Mouse (Mus musculus): ENCODE results near the gene Defb43.

The Defb43 gene

GRCm38 (mm10) chr14:63011471-63011870 is at the start of gene Defb43:
Gene Defb43, plus strand, starts transcription at chr14:63011771.
- no peak for DNase-seq (ENCODE audit: low read depth, low spot score)

DNA sequence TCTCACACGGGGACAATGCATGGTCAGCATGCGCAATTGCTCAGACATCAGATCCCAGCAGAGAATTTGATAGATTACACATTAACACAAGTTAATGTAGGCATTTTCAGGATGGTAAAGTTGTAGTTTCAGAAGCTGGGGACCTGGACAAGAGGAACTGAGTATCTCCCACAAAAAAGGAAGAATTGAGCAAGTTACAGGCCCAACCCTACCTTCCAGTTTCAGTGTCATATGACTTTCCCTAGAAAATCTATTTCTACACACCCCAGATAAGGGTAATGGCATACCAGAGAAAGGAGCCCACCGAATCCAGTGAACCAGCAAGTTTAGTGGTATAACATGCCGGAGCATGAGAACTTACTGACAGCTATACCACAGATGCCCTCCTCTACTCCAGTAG is 47.9 kb upstream of the Defb43 start:
- no peak for DNase-seq (ENCODE audit: low read depth, low spot score)

DNA sequence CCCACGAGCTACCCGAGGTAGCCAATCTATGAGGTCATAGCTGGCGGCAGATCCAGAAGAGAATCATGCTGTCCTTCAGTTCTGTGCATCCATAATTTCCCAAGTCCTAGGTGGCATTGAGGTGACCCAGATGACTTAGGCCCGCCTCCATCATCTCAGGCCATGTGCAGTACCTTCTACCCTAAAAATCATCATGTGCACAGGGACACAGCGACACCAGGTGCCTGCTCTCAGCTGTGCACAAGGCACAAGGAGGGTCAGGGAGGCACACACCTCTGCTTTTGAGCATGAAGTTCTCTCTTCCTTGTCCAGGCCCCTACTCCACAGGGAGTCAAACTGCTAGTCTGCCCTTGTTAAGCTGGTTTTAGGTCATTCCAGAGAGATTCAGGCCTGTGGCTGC is 46.2 kb upstream of the Defb43 start:
- no peak for DNase-seq (ENCODE audit: low read depth, low spot score)

- DNase-seq (ENCODE audit: low read depth, low spot score), result no peak
Measured at GRCm38 (mm10) chr14:62965811-62966520, 45.6 kb upstream of the Defb43 start.

- peak; percentile 42 for DNase-seq (ENCODE audit: low read depth, low spot score)
Measured at GRCm38 (mm10) chr14:62975046-62975445, 36.5 kb upstream of the Defb43 start.

GRCm38 (mm10) chr14:62979815-62980214 is 31.8 kb upstream of the Defb43 start:
- DNase-seq (ENCODE audit: low read depth, low spot score), result no peak

GRCm38 (mm10) chr14:62984410-62984809 is 27.2 kb upstream of the Defb43 start, which contains the start of gene Defb48:
Gene Defb48, minus strand, starts transcription at chr14:62984510.
- no peak for DNase-seq (ENCODE audit: low read depth, low spot score)

GRCm38 (mm10) chr14:62991271-62991670 is 20.3 kb upstream of the Defb43 start:
- DNase-seq (ENCODE audit: low read depth, low spot score), result no peak

DNA sequence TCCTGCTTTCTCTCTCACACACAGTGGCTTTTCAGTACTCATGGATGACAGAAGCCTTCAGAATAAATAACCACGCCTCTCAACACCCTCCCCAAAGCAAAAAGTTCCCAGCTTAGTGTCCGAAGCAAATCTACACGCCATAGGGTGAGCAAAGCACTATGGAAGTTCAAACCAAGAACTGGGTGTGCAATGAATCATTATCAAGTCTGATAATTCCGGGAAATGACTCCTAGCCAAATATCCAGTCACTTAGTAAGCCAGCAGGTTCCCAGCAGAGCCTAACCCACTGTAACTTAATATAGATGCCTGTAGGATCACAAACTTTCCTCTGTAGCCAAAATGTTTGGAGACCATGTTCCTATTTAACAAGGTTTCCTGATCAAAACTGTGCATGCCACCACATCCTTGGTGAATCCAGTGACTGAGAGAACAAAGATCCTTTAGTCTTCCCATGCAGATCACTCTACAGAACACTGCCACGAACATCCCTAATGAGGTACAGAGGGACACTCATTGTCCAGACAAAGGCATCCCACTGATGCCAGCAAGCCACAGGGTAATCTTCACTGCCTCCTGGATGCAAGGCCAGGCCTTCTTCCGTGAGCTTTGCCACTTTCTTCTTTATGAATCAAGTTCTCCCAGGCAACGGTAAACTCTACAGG is 19.6 kb upstream of the Defb43 start:
- no peak for DNase-seq (ENCODE audit: low read depth, low spot score)

- DNase-seq (ENCODE audit: low read depth, low spot score), result no peak
Measured at GRCm38 (mm10) chr14:62997777-62998176, 13.8 kb upstream of the Defb43 start, which contains the start of gene Defb47. Gene Defb47, plus strand, starts transcription at chr14:62998077.

- DNase-seq (ENCODE audit: low read depth, low spot score), result no peak
Measured at GRCm38 (mm10) chr14:62998977-62999376, 12.6 kb upstream of the Defb43 start.

DNA sequence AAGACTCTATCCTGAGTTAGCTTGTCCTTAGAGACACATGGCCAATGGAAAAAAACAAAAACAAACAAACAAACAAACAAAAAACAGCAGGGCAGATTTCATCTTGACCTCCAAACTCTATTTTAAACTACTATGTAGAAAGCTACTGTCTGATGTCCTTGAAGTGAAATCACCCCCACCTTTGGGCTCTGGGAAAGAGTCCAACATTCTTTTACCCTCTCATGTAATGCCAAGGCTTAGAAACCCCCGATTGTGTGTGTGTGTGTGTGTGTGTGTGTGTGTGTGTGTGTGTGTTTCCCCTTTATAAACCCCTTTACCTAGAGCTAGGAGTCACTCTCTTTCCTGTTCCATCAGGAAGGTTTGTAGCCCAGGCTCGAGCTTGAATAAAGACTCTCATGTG is 9.0 kb upstream of the Defb43 start:
- DNase-seq (ENCODE audit: low read depth, low spot score), result no peak

GRCm38 (mm10) chr14:63013082-63013481 is 1.5 kb downstream of the Defb43 start:
- DNase-seq (ENCODE audit: low read depth, low spot score), result no peak

DNA sequence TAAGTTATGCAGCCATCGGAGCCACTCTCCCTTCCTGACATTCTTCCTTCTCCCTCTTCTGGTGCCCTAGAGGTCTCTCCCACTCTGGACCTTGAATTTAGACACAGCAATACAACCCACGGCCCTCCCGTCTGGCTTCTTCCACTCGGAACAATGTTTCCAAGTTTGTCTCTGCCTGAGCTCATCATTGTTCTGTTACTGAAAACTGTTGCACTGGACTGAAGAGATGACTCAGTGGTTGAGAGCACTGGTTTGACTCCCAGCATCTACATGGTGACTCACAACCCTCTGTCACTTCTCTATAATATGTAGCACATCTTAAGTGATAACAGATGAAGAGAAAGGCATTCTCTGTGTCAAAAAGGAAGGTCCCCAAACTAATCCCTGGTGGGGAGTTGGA is 3.1 kb downstream of the Defb43 start:
- DNase-seq (ENCODE audit: low read depth, low spot score), result no peak

GRCm38 (mm10) chr14:63020524-63021156 is 9.1 kb downstream of the Defb43 start:
- no peak for DNase-seq (ENCODE audit: low read depth, low spot score)

- DNase-seq (ENCODE audit: low read depth, low spot score), result no peak
Measured at GRCm38 (mm10) chr14:63046691-63047090, 35.1 kb downstream of the Defb43 start, which contains the start of gene Defb42. Gene Defb42, plus strand, starts transcription at chr14:63046991.

- no peak for DNase-seq (ENCODE audit: low read depth, low spot score)
Measured at GRCm38 (mm10) chr14:63049910-63050370, 38.4 kb downstream of the Defb43 start, which contains the start of gene Defb30. Gene Defb30, minus strand, starts transcription at chr14:63049960.

- peak; percentile 32 for DNase-seq (ENCODE audit: low read depth, low spot score)
Measured at GRCm38 (mm10) chr14:63050769-63051168, 39.2 kb downstream of the Defb43 start.

DNA sequence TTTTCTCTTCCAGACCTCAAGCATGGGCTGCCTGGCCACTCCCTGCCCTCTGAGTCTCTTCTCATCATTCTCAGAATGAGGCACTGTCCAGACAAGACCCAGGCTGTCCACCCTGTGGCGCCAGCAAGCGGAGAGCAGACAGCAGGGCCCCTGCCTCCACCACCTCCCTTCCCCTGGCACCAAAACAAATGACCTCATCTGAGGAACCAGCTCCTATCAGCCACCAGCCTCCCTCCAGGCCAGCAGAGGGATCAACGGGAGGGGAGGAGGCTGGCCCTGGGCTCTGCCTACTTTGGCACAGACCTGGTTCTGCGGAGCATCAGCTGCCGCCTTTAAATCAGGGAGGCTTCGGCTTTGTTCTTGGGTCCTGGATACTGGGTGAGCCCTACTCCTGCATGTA is 43.2 kb downstream of the Defb43 start:
- DNase-seq (ENCODE audit: low read depth, low spot score), result no peak

- DNase-seq (ENCODE audit: low read depth, low spot score), result no peak
Measured at GRCm38 (mm10) chr14:63060361-63060760, 48.8 kb downstream of the Defb43 start.

DNA sequence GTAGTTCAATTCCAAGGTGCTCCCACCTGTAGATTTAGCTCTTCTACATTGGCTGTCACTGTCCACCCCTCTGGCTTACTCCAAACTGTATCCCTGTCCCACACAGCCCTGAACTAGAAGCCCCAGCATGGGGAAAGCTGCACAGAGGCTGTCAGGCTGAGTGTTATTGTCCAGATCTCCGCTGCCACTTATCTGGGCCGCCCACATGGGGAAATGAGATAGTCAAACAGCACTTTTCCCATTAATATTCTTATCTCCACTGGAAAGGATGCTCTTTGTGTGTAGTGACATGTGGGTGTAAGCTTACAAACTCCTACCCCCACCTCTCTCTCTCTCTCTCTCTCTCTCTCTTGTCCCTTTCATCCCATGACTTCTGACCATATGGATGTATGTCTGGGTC is 50.6 kb downstream of the Defb43 start:
- DNase-seq (ENCODE audit: low read depth, low spot score), result no peak

- DNase-seq (ENCODE audit: low read depth, low spot score), result no peak
Measured at GRCm38 (mm10) chr14:63065391-63065790, 53.8 kb downstream of the Defb43 start.

Data from embryo, embryonic 11.5 days (tissue).